Mouse (Mus musculus): ENCODE results near the gene Gm14399.
"Not testable (repeated sequence)": the region's sequence is repeated elsewhere in the genome, so short reads cannot be mapped to it uniquely, and the experiment has no call there.

- TF ChIP-seq CTCF (IDR thresholded peaks at IDR 0.05; ENCODE audit: low read depth); EP300 (optimal IDR thresholded peaks at IDR 0.05): not testable (repeated sequence)
Measured at GRCm38 (mm10) chr2:175165110-175165509, 23.3 kb upstream of the Gm14399 start.

All from stomach, postnatal 0 days (tissue).